Mouse (Mus musculus) heart, postnatal 36 days (tissue): ENCODE results near the gene Gm21985. TPM values are rescaled to one million over a fixed set of nuclear protein-coding genes. Genes with fewer than 3 reads are reported as not detected.
A peak's percentile ranks its signal among the peaks of the same experiment; 100 is the strongest.
"Not testable (repeated sequence)": the region's sequence is repeated elsewhere in the genome, so short reads cannot be mapped to it uniquely, and the experiment has no call there.

ENCODE experiments used
- DNase-seq, 2 experiments: peaks; one replicate each; pipeline ENCODE4 v3.0.0; 2021 to 2022
- intact Hi-C: fragments of 180-260 bp; cut with DNase I; formaldehyde crosslinking; loops from one replicate; pipeline ENCODE4 v1.15.1; 2025
- total RNA-seq, 2 experiments: library from RNA; stranded (reverse); gene quantifications; 2 replicates each; pipeline ENCODE4 v1.2.3; 2021

Gene Gm21985
- total RNA-seq, 2 experiments from 2014 or later, result 0.89 to 1.6 TPM

DNA sequence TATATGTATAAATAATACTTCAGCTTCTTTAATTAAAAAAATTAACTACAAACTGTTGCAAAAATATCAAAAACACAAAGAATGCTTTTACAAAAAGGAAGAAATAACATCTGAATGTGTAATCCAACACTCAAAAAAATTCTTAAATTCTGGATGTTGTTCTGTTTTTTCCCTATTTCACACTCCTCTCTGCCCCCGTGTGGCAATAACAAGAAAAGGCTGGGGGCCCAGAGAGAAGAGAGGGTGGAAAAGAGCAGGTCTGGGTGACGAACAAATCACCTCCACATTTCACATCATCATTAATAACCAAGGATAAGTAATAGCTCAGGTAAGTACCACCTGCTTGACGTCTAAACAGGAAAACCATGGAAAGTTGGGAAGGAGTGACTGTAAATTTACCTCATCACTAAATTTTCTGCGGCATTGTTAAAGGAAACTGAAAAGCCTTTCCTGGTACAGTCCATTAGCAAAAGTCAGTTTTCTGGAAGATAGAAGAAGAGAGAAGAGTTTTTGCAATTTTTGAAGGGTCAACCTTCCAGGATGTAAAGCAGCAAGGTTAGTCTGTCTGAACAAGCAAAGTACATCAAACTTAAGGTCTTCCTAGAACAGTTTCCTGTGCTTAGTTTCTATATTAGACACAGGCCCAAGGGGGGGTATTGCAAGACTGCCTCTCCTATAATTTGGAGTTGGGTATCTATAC, 183.6 kb downstream of the Gm21985 start:
- intact Hi-C loops, result loop anchor here (1.0 to 5.0 kb wide), 2 partner anchors 33 to 71 kb away; partner anchors contain the start of gene Chrm5
- DNase-seq, result peak in 1 of 2 experiments; percentile 16

GRCm38 (mm10) chr2:112452513-112452912, 186.4 kb downstream of the Gm21985 start:
- DNase-seq, intact Hi-C loops: not testable (repeated sequence)

DNA sequence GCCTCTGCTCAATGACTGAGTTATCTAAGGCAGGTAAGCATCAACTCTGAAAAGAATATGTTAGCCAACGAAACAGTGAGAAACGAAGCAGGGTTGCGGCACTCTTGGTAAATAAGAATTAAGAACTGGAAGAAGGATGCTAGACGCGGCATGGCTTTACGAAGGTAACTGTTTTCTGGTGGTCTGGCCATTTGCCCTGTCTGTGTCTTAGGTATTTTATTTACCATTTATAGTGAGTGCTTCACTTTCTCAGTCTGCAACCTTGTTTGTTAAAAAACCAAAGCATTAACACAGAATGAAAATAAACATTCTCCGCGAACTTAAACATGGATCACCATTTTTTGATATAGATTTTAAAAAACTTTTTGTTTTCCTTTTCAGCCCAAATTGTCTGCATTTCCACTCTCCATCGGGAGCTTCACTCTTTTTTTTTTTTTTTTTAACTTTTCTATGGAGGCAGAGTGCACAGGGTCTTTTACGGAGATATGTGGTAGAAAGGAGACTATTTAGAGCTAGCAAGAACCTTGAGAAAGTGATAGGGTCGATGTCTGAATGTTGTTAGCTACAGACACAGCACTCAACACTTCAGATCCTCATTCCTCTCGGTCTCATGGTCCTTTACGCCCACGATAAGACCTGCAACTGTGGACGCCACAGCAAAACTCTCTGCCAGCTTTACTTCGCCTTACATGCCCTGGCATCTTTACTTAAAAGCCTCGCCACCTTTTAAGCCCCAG, 188.2 kb downstream of the Gm21985 start:
- intact Hi-C loops, result loop anchor here (2.0 kb wide), 4 partner anchors 37 to 191 kb away; partner anchors contain the start of genes Emc4 and Katnbl1
- DNase-seq, result no peak

DNA sequence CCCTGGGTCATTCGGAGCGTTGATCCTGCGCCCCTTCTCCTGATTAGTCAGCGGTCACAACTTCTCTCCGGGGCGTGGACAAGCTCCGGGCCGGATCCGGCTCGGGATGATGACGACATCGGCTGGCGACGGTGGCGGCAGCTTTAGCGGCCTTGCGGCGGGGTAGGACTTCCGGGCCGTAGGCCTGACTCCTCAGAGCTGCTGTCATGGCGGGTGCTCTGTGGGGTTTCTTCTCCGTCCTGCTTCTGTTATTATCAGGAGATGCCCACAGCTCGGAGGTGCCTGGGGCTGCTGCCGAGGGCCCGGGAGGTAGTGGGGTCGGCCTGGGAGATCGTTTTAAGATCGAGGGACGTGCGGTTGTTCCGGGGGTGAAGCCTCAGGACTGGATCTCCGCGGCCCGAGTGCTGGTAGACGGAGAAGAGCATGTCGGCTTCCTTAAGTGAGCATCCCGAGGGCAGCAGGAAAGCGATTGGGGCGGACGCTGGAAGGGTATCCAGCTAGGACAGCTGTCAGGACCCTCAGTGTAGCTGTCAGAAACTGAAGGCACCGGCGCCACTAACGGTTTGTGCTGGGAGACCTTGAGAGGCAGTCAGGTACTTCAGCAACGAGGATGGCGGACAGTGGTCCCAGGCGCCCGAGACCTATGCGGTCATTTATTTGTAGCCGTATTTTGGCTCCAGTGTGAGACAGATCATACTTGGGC, 188.9 kb downstream of the Gm21985 start, which contains the start of gene Emc7:
Gene Emc7 (plus strand): TSS at position 136 of the 703 bp plus-strand sequence.
- peak; percentile 98 to 99 for DNase-seq
- intact Hi-C loops, result loop anchor here (2.0 kb wide), 4 partner anchors 36 to 192 kb away; partner anchors contain the start of genes Emc4 and Katnbl1

Other genes with a start within 250 kb of the Gm21985 start
- not detected for gene Olfr1311, start 241.9 kb upstream of the Gm21985 start, total RNA-seq
- gene Olfr1312, start 216.1 kb upstream of the Gm21985 start, total RNA-seq, result not detected
- gene Olfr1313, start 188.5 kb upstream of the Gm21985 start, total RNA-seq, result not detected
- gene Olfr1314, start 169.5 kb upstream of the Gm21985 start, total RNA-seq, result not detected
- not detected for gene Olfr1315-ps1, start 150.9 kb upstream of the Gm21985 start, total RNA-seq
- gene Olfr1316, start 131.3 kb upstream of the Gm21985 start, total RNA-seq, result not detected
- not detected for gene Olfr1317, start 126.0 kb upstream of the Gm21985 start, total RNA-seq
- not detected for gene Olfr1318, start 112.1 kb upstream of the Gm21985 start, total RNA-seq
- gene Lpcat4, start 26.8 kb upstream of the Gm21985 start, total RNA-seq, result 1 to 10 TPM; 2.3 to 2.5 TPM
- not detected for gene Nutm1, start 7.0 kb upstream of the Gm21985 start, total RNA-seq
- 10 to 100 TPM; 61.8 to 62.8 TPM for gene Nop10, start 4.4 kb upstream of the Gm21985 start, total RNA-seq
- gene Slc12a6, start 489 bp upstream of the Gm21985 start, total RNA-seq, result 10 to 100 TPM; 36.0 to 39.9 TPM
- gene Emc4, start 101.7 kb downstream of the Gm21985 start, total RNA-seq, result 10 to 100 TPM; 61.7 to 64.6 TPM
- gene Katnbl1, start 112.9 kb downstream of the Gm21985 start, total RNA-seq, result 1 to 10 TPM; 4.4 to 5.0 TPM
- 10 to 100 TPM; 16.2 to 16.8 TPM for gene Emc7, start 188.7 kb downstream of the Gm21985 start, total RNA-seq
- gene Chrm5, start 214.5 kb downstream of the Gm21985 start, total RNA-seq, result not detected
- 10 to 100 TPM; 16.5 to 20.6 TPM for gene Aven, start 226.7 kb downstream of the Gm21985 start, total RNA-seq